Mouse (Mus musculus) right cerebral cortex, postnatal 4 days (tissue): ENCODE results near the gene Slc25a28.

Source experiments
- DNase-seq: peaks from one replicate; pipeline ENCODE4 v3.0.0-alpha.2; 2022

Slc25a28 gene

DNA sequence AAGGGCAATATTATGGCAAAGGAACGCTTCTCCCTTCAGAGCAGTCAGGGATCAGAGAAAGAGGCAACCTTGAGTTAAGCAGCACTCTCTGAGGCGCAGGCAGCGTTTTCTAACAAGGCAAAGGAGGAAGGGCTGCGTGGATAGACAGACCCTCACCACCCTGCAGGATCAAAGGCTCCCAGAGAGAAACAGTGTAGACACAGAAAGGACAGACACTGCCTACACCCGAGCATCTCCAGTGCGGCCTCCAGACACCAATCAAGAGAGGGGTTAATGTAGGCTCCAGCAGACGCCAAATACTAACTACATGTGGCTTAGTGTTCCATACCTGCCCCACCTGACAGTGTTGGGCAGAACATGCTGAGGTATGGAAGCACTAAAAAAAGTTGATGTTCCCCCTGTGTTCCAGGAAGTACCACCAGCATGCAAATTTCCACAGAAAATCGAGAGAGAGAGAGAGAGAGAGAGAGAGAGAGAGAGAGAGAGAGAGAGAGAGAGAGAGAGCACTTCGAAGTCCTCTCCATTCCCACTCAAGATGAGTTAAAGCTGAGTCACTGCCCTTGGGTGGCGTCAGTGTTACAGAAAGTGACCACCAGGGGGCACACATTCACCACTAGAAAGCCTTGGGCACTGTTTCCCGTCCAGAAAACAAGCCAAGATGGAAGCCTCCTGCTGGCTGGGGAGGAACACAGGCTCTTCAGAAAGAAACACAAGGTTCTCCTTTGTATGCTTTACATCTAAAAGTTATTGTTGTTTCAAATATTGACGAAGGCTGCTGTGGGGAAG lies 44.0 kb downstream of the Slc25a28 start:
- peak; percentile 81 for DNase-seq

DNA sequence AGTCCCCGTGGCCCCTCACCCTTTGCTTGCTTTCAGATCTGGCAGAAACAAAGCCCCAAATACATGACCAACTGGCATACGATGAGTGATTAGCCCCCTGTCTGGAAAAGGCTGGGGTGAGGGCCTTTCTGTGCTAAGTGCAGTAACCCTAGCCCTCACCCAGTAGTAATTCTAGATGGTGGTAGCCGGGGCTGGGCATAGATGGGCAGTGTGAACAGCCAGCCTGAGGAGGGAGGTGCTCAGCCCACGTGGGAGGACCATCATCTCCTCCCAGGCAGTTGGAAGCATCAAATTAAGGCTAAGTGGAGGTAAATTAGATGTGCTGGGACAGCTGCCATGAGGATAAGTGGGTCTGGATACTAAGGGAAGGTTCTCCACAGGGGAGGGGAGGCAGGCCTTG lies 45.6 kb downstream of the Slc25a28 start:
- no peak for DNase-seq

DNA sequence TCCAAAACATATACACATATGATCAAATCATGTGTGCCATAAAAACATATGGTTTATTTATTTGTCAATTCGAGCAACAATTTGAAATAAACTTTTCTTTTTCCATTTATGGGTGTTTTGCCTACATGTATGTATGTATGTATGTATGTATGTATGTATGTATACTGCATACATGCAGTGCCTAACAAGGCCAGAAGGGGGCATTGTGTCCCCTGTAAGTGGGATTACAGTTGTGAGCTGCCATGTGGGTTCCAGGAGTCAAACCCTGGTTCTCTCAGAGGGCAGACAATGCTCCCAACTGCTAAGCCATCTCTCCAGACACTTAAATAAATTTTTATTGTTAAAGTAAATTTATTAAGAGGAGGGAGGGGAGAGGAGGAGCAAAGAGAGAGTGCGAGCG lies 47.3 kb downstream of the Slc25a28 start:
- DNase-seq = no peak

DNA sequence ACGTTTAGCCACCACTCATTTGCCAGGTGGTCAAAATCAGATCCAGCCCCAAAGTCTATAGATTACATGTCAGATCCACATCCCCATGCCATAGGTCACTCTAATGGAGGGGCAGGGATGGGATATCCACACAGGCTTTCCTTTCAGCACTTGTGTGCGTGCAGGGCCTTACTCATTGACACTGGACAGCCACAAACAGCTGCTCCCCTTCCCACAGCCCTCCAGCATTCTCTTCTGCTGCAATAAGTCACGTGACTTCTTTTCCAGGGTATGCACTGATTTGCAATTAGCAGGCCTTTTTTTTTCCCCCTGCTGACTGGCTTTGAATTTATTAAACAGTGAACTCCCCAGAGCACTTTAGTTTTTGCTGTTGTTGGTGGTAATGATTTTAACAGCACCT lies 48.5 kb downstream of the Slc25a28 start:
- DNase-seq = no peak

DNA sequence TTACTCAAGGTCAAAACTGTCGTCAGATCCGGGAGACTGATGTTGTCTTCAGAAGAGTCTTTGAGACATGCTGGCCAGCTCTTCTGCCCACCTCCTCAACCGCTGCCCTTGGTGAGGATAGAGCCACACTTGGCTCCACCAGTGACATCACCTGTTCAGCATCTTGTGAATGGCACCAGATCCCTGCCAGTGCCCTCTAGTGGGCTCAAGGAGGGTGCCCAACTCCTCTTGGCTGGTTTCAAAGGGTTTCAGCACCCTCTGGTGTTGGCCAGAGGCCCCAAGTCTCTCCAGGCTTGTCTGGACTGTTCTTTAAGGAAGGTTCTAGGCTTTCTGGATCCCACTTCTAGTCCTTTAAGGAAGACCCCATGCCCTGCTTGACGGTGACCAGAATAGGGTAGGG lies 50.8 kb downstream of the Slc25a28 start:
- no peak for DNase-seq

DNA sequence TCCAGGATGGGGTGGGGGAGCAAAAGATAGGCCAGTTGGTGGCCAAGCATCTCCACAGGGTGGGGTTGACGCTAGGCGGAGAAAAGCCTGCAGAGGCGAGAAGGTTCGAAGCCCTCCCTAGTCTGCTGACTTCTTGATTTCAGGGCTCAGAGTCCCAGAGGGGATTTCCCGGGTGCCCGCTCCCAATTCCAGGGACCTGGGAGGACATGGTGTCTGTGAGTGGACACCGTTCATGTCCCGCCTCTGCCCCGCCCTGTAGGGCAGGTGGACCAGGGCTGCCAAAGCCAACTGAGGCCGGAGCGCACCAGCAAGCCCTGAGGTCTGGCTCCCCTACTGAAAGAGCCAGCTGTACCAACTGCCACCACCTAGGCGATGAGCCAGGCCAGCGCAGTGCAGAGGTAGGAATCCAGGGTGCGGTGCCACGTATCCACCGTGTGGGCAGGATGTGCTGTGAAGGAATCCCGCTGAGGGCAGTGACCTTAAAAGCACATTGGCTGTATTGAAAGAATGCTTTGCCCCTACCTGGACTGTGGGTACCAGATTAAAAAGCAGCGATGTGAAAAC lies 54.7 kb downstream of the Slc25a28 start:
- no peak for DNase-seq

DNA sequence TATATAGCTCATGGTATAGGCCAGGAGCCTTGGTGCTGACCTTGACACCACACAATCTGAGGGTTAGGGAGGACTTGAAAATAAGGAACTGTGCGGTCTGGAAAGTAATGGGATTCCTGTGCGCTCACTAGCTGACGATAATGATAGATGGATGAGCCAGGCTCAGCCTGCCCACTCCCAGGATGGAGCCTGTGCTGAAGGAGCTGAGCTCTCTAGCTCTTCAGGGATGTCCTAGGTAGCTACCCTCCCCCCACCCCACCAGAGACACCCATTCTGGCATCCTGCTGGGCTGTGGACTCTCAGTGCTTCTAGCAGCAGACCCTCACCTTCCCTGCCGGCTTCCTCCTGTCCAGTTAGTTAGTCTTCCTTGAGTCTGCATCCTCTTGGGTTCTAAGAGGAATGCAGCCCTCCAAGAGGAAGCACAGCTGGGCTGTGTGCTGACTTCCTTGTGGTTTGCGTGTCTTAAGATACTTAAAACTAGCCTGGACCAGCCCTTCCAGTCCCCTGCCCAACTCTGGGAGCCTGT lies 56.1 kb downstream of the Slc25a28 start:
- DNase-seq = no peak

DNA sequence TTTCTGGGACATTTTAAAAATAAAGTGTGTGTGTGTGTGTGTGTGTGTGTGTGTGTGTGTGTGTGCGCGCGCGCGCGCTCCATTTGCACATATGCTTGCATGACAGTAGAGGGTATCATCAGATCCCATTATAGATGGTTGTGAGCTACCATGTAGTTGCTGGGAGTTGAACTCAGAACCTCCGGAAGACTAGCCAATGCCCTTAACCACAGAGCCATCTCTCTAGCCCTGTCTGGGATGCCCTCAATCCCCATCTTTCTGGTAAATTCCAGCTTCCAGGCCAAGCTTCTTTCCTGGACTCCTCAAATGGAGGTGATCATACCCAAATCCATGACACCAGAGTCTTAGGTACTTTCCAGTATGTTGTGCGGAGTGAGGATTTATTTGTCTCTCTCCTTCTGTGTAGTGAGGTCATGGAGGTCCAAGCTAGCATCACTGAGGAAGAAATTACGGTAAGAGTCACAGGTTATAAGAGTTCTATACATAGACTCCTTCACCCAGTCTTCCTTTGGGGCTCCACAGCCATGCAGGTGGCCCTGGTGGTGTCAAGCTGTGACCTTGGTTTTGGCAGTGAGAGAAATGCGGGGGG lies 56.8 kb downstream of the Slc25a28 start:
- DNase-seq = no peak

DNA sequence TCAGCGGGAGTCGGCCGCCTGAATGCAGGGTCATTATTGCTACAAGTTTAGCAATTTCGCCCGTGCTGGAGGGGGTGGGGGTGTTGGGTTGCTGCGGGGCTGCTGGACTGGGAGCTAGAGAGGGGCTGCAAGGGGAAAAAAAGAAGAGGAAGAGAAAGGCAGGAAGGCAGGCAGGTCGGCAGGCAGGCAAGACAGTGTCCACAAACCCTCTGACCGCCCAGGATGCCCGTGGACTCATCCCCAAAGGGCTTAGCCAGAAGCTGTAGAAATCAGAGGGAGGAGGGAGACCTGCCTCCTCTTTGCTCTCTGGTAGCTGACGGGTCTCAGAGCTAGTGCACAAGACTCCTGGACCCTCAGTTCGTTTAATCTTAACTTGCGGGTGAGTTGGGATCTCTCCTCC lies 57.8 kb downstream of the Slc25a28 start:
- no peak for DNase-seq

DNA sequence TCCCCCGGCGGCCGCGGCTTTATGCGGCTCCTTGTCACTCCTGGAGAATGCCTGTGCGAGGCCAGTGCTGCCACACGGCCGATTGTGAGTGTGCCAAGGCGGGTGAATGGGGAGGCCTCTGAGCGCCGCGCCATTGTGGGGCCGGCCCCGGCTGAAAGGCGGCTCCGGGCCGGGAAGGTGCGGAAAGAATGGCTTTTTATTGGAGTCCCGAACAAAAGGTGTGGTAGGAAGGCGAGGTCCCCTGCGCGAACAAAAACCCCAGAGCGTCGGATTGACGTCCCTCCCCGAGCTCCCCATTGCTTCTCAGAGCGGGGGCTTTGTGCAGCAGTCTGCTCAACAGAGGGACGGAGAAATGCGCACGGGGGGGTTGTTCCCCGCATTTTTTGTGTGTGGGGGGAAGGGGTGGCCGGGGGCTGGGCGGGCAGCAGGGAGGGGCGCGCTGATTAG lies 58.2 kb downstream of the Slc25a28 start:
- DNase-seq = no peak

DNA sequence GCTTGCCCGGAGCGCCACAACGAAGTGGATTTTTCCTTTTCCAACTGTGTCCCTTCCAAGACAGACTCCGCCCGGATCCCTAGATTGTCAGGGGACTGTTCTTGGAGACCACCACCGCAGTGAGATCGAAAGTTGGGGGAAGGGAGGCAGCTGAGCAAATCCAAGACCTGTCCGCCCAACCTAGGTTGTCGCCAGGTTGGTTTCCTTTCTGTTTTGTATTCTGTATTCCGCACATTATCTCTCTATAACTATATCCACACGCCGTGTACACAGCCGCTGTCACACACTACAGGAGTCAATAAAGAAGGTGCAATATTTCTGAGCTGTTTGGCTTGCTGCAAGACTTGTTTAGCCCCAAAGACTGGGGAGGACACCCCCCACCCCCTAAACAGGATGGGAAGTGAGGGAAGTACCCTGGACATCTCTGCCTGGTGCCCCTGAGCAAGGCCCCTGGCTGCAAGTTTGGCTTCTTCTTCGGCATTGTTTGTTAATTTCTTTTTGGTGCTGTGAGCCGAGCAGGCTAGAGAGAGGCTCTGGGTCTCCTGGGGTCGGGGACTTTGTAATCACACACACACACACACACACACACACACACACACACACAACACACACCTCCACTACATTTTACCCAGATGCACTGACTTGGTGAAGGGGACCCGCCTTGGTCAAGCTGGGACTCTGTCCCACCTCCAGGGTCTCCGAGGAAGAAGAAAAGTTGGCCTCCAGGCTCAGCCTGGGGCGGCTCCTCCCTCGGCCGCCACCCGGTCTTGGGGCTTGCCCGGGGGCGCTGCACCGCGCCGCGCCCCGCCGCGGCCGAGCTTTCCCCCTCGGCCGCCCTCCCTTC lies 58.9 kb downstream of the Slc25a28 start:
- DNase-seq = no peak

DNA sequence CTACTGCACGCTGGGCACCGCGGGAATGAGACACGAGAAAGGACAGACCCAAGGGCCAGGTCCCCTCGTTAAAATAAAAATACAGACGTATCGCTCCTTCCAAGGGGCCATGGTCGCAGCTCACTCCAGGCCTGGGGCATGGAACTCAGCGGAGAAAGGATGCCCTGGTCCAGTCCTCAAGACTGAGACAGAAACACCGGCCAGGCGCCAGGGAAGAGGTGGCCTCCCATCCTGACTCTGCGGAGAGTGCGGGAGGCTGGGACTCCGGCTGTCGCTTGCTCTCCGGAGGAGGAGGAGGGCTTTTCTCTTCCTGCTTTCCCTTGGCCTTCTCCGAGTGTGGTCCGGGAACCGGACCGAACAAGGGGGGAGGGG lies 59.6 kb downstream of the Slc25a28 start:
- DNase-seq = no peak

DNA sequence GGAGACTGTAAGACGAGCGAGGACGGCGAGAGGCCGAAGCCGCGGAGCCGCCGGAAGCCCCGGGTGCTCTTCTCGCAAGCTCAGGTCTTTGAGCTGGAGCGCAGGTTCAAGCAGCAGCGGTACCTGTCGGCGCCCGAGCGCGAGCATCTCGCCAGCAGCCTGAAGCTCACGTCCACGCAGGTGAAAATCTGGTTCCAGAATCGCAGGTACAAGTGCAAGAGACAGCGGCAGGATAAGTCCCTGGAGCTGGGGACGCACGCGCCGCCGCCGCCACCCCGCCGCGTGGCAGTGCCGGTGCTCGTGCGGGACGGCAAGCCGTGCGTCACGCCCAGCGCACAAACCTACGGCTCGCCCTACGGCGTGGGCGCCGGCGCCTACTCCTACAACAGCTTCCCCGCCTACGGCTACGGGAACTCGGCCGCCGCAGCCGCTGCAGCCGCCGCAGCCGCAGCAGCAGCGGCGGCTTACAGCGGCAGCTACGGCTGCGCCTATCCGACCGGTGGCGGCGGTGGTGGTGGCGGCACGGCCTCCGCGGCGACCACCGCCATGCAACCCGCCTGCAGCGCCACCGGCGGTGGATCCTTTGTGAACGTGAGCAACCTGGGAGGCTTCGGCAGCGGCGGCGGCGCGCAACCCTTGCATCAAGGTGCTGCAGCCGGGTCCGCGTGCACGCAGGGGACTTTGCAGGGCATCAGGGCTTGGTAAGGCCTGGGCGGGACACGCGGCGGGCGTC lies 60.2 kb downstream of the Slc25a28 start:
- DNase-seq = no peak
